12 mouse cellular contexts compared by ENCODE assay signal in genomic region chr16:72510716-72511199, GRCm38 (mm10).
DNase-seq lines count a peak whose midpoint lies in the region; ATAC-seq and TF ChIP-seq lines count a peak whose summit lies in the region.
"Had no signal": no experiment of that assay in that cellular context is flagged by ENCODE, and none has a peak within 500 bp of the region (broad histone marks: within the 10 kb centered on the region; RNA-seq: fewer than 3 reads in every experiment).

No protein-coding gene starts in this region.

- no peaks in the 10 kb centered on the region for H3K36me3 ChIP-seq in forebrain, postnatal 0 days (ENCODE audit: insufficient read depth)
- no peaks in the 10 kb centered on the region for H3K36me3 ChIP-seq in midbrain, embryonic 11.5 days (ENCODE audit: control insufficient read depth, insufficient read depth, low read length)

- peak; percentile 27 for DNase-seq in right cerebral cortex, adult 18-20 months
- DNase-seq in right cerebral cortex, postnatal 36 days (ENCODE audit: low spot score in 2 of 2): no peak
- peak; percentile 82 for DNase-seq in forebrain, postnatal 0 days
- DNase-seq in midbrain, embryonic 11.5 days (ENCODE audit: low spot score, missing footprints): peak; percentile 92
- peak; percentile 34 for DNase-seq in telencephalon, adult 2 months (ENCODE audit: low read depth, low spot score)
- no peak for DNase-seq in cerebellum, adult 9-10 months
- no peak for DNase-seq in cerebellum, adult 18-20 months
- no peak for DNase-seq in spleen, adult 18-20 months
- DNase-seq: cerebellum, adult 11-12 months; gastrocnemius, postnatal 14 days; heart, postnatal 4 days; thymus, postnatal 14 days had no signal

- ATAC-seq in forebrain, postnatal 0 days: peak; percentile 94
- ATAC-seq in midbrain, embryonic 11.5 days (ENCODE audit: low FRiP score): peak; percentile 92

- peak overlapping the region; percentile 64 for H3K27ac ChIP-seq in forebrain, postnatal 0 days (ENCODE audit: low read depth, low read length)
- peak overlapping the region; percentile 51 for H3K27ac ChIP-seq in midbrain, embryonic 11.5 days (ENCODE audit: low read depth, low read length)

- no peak for TF ChIP-seq CTCF in forebrain, postnatal 0 days (IDR thresholded peaks at IDR 0.05; ENCODE audit: low read depth)

- H3K9ac ChIP-seq in forebrain, postnatal 0 days: peak overlapping the region; percentile 2; the same call in 1 of the 2 replicates
- no peak overlapping the region for H3K9ac ChIP-seq in midbrain, embryonic 11.5 days (ENCODE audit: low read length)

- H3K9me3 ChIP-seq in forebrain, postnatal 0 days (ENCODE audit: low read length): no peaks in the 10 kb centered on the region
- no peaks in the 10 kb centered on the region for H3K9me3 ChIP-seq in midbrain, embryonic 11.5 days (ENCODE audit: control insufficient read depth, low read length)

- H3K4me1 ChIP-seq in forebrain, postnatal 0 days (ENCODE audit: insufficient read depth): no peaks in the 10 kb centered on the region; the same call in 1 of the 2 replicates
- H3K4me1 ChIP-seq in midbrain, embryonic 11.5 days (ENCODE audit: control insufficient read depth, insufficient read depth, low read length): peaks cover 3% of the 10 kb centered on the region; the same call in 1 of the 2 replicates

- peak overlapping the region; percentile 29 for H3K4me2 ChIP-seq in forebrain, postnatal 0 days (ENCODE audit: low read depth)
- peak overlapping the region; percentile 31 for H3K4me2 ChIP-seq in midbrain, embryonic 11.5 days

- H3K4me3 ChIP-seq in forebrain, postnatal 0 days (ENCODE audit: low read depth, low read length): 0 out of 2 replicates have a peak overlapping the region, but pooled peaks have one; percentile 5
- H3K4me3 ChIP-seq in midbrain, embryonic 11.5 days (ENCODE audit: low read depth, low read length): no peak overlapping the region

- H3K27me3 ChIP-seq in forebrain, postnatal 0 days (ENCODE audit: insufficient read depth, low read length): no peaks in the 10 kb centered on the region
- no peaks in the 10 kb centered on the region for H3K27me3 ChIP-seq in midbrain, embryonic 11.5 days (ENCODE audit: control insufficient read depth, insufficient read depth, low read length)

- under 1% methylated on average over 6 of the region's 6 CpGs for WGBS in forebrain, postnatal 0 days
- WGBS in midbrain, embryonic 11.5 days: 8% methylated on average over 6 of the region's 6 CpGs

Comparison
In these comparisons a context has a peak if more than half of its experiments do, and no peak if none do; other contexts are left out.
1. DNase-seq: peak in right cerebral cortex, adult 18-20 months (single experiment), forebrain, postnatal 0 days (single experiment), midbrain, embryonic 11.5 days (single experiment) and telencephalon, adult 2 months (single experiment); none in right cerebral cortex, postnatal 36 days (0 of 2), cerebellum, adult 9-10 months (single experiment), cerebellum, adult 18-20 months (0 of 2) and spleen, adult 18-20 months (0 of 2).